Mouse (Mus musculus): ENCODE results near the gene Rrm1.
"Not testable (repeated sequence)": the region's sequence is repeated elsewhere in the genome, so short reads cannot be mapped to it uniquely, and the experiment has no call there.

Rrm1 gene

GRCm38 (mm10) chr7:102478425-102478824, 36.9 kb downstream of the Rrm1 start:
- no peak for DNase-seq (ENCODE audit: low spot score)

GRCm38 (mm10) chr7:102478926-102479325, 37.4 kb downstream of the Rrm1 start:
- no peak for DNase-seq (ENCODE audit: low spot score)

GRCm38 (mm10) chr7:102479368-102480078, 38.0 kb downstream of the Rrm1 start:
- no peak for DNase-seq (ENCODE audit: low spot score)

GRCm38 (mm10) chr7:102480821-102481220, 39.3 kb downstream of the Rrm1 start:
- no peak for DNase-seq (ENCODE audit: low spot score)

- no peak for DNase-seq (ENCODE audit: low spot score)
Observed at GRCm38 (mm10) chr7:102481579-102481978, 40.1 kb downstream of the Rrm1 start, which contains the start of gene Olfr543. Gene Olfr543 (minus strand): TSS chr7:102481679.

GRCm38 (mm10) chr7:102483665-102484064, 42.2 kb downstream of the Rrm1 start:
- DNase-seq (ENCODE audit: low spot score): no peak

DNA sequence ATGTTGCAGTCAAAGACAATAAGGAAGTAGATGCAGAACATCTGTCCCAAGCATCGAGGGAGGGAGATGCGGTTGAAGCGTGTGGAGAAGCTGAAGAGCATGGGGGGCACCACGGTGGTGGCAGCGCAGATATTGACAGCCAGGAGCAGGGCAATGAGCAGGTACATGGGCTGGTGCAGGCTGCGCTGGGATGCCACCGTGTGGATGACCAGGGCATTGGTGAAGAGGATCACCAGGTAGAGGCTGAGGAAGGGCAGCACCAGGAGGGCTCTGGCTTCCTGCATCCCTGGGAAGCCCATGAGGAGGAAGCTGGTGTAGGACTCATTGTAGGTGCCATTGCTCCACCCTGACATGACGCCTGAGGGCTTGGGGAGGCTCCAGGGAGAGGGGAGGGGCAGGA, 43.3 kb downstream of the Rrm1 start:
- DNase-seq (ENCODE audit: low spot score): not testable (repeated sequence)

DNA sequence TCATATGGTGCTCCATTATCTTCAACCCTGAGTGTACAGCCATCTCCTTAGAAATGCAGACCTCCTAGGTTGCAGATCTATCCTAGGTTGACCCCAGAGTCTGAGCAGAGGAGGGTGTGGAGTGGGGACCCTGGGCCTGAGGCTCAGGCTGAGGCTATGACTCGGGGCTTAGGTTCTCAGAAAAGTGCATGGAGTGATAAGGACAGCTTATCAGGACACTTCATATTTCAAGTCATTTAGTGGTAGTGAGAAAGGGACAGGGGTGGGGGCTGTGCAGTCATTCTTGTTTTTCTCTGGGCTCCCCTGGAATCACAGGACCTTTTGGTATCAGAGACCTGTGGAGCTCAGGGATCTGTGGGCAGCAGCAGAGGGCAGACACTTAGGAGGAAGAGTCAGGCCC, 44.6 kb downstream of the Rrm1 start:
- peak; percentile 29 for DNase-seq (ENCODE audit: low spot score)

GRCm38 (mm10) chr7:102488161-102488560, 46.7 kb downstream of the Rrm1 start, which contains the start of gene Olfr544:
Gene Olfr544 (minus strand): TSS chr7:102488313.
- DNase-seq (ENCODE audit: low spot score): no peak

DNA sequence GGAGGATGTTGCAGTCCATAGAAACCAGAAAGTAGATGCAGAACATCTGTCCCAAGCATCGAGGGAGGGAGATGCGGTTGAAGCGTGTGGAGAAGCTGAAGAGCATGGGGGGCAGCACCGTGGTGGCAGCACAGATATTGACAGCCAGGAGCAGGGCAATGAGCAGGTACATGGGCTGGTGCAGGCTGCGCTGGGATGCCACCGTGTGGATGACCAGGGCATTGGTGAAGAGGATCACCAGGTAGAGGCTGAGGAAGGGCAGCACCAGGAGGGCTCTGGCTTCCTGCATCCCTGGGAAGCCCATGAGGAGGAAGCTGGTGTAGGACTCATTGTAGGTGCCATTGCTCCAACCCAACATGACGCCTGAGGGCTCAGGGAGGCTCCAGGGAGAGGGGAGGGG, 52.9 kb downstream of the Rrm1 start:
- DNase-seq (ENCODE audit: low spot score): not testable (repeated sequence)

GRCm38 (mm10) chr7:102499473-102499872, 58.0 kb downstream of the Rrm1 start, which contains the start of gene Olfr545:
Gene Olfr545 (minus strand): TSS chr7:102499573.
- no peak for DNase-seq (ENCODE audit: low spot score)

- no peak for DNase-seq (ENCODE audit: low spot score)
Observed at GRCm38 (mm10) chr7:102501986-102502385, 60.5 kb downstream of the Rrm1 start.

GRCm38 (mm10) chr7:102506848-102507247, 65.4 kb downstream of the Rrm1 start:
- DNase-seq (ENCODE audit: low spot score): peak; percentile 51

GRCm38 (mm10) chr7:102508066-102508465, 66.6 kb downstream of the Rrm1 start:
- DNase-seq (ENCODE audit: low spot score): no peak

GRCm38 (mm10) chr7:102508666-102509065, 67.2 kb downstream of the Rrm1 start:
- no peak for DNase-seq (ENCODE audit: low spot score)

GRCm38 (mm10) chr7:102509726-102510125, 68.2 kb downstream of the Rrm1 start:
- no peak for DNase-seq (ENCODE audit: low spot score)

DNA sequence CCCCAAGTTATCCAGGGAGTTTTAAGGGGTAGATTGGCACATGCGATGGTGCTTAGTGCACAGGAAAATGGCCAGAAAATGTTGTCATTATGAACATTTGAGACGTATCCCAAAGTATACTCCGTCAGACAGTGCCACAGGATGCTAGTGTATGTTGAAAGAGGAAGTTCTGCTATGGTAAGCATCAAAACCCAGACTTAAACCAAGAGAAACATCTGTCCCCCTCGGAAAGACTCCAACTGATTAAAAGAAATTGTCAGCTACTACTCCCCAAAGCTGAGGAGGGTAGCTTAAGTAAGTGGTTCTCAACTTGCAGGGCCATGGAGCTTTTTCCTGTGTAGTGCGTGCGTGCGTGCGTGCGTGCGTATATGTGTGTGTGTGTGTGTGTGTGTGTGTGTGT, 70.4 kb downstream of the Rrm1 start:
- no peak for DNase-seq (ENCODE audit: low spot score)

GRCm38 (mm10) chr7:102512814-102513435, 71.4 kb downstream of the Rrm1 start:
- peak; percentile 60 for DNase-seq (ENCODE audit: low spot score)

DNA sequence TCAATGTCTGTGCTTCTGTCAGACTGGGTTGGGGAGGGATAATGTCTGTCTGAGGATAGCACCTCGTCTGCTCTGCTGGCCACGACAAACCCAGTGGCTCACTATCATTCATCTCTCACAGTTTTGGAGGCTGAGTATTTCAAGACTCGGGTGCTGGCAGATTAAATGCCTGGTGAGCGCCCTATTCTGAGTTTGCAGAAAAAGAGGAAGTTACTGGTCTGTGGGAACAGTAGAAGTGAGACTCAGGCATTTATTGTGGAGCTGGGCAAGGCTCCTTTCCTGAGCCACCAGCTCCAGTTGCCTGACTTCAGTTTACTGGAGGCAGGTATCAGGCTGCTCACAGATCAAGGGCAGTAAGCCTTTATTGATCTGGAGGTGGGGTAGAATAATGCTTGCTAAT, 72.6 kb downstream of the Rrm1 start:
- DNase-seq (ENCODE audit: low spot score): no peak

DNA sequence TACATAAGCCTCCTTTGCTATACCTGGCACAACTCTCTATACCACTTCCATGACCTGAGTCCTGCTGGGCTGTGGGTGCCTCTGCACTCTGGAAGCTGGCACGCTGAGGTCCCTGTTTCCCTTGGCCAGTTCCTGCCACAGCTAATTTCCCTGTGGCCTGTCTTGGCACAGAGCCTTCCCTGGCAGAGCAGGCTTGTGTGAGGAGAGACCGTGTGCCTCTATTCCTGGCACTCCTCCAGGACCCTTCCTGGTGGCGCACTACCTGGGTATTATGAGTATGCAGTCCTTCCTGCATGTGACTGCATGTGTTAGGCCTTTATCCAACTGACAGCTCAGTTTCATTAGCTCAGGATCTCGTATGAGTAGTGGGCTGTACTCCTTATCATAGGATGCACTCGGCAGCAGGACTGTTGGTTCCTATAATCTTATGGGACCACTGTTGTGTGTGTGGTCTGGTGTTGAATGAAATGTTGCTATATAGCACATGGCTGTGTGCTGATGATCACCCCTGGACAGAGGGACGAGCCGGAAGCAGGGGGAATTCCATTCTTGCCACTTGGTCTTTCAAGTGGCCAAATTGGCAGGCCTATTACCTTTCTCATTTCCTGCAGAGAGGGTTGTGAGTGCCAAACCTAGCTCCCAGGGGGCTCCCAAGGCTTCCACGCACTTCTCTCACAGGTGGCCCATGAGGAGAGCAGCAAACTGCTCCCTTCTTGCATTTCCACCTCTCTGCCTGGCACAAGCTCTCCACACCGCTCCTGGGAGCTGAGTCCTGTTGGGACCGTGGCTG, 75.0 kb downstream of the Rrm1 start:
- no peak for DNase-seq (ENCODE audit: low spot score)

GRCm38 (mm10) chr7:102517051-102517335, 75.5 kb downstream of the Rrm1 start:
- DNase-seq (ENCODE audit: low spot score): no peak
